Mouse (Mus musculus): ENCODE results near the gene Slc25a29.
"Not testable (repeated sequence)": the region's sequence is repeated elsewhere in the genome, so short reads cannot be mapped to it uniquely, and the experiment has no call there.

Slc25a29 gene

DNA sequence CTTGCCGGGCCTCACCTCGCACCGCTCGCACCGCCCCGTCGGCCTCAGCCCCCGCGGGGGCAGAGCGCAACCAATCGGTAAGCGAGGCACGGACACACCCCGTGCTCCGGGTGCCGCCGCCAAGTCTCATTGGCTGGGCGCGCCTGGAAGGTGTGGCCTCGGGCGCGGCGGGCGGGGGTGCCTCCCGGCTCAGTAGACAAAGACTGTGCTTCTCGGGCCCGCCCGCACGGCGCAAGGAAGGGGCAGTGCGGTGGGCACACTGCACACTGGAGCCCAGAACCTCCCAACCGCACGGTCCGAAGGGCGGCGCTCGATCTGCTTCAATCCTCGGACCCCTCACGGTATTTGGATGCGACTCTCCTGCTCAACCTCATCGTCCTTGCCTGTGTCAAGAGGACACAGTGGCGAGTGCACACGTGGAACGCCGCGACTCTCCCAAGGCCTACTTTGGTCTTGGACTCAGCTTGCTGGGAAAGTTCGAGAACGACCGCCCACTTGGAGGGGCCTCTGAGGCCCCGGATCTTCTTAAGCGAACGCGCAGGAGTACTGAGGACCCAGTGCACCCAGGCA, at the start of gene Slc25a29, which contains the start of gene Slc25a47:
TSS of gene Slc25a29 (minus strand) at position 44 of the 570 bp plus-strand sequence.
TSS of gene Slc25a47 (plus strand) at position 207 of the 570 bp plus-strand sequence.
- peak; percentile 97 for DNase-seq (ENCODE audit: extremely low read depth, insufficient read length, low spot score)

GRCm38 (mm10) chr12:108882776-108883175, 47.1 kb upstream of the Slc25a29 start:
- DNase-seq (ENCODE audit: extremely low read depth, insufficient read length, low spot score): no peak

DNA sequence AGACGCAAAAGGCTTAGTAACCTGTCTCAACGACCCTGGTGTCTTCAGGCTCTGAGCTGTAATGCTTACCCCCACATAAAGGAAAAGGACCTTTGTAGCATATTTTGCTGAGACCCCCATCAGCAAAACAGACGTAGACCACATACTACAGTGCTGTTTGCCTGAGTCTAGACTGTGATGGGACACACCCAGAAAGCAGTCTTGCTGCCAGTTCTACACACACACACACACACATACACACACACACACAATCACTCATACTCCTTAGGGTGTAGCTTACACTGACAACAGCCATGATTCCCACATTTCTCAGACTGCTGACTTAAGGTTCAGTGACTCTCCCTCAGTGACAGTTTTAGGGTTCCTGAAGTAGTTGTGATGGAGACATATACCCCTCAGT, 45.5 kb upstream of the Slc25a29 start:
- DNase-seq (ENCODE audit: extremely low read depth, insufficient read length, low spot score): no peak

DNA sequence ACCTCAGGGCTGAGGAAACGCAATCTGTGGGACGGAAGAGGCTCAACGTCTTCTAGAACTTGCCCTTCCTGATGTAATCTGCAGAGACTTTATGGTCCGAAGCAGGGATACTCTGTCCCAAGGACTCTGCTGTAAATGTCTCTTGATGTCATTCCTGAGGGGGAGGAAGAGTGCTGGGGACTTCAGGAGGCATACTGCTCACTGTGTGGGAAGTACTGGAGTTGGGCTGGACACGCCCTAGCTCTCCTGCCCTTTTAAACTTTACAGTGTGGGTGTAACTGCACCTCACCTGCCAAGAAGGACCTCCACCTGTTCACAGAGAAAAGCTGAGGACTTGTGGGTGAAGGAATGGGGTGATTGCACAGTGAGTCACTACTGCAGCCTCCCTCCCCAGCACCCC, 44.9 kb upstream of the Slc25a29 start:
- DNase-seq (ENCODE audit: extremely low read depth, insufficient read length, low spot score): no peak

DNA sequence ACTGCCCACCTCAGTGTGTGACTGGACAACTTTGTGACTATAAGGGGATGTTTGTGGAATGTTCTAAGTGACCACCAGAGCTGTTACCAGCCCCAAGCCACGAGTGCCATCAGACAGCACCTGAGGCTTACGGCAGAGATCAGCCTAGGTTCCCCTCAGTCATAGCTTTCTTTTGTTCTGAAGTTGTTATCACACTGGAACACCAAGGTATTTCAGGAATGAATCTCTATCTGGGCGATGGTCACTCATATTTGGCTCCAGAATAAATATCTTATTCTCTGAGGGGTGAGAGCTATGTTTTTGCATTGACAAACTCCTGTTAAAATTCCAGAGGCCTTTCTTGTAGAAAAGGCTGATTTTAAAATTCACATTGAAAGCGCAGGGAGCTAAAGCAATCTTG, 43.5 kb upstream of the Slc25a29 start:
- no peak for DNase-seq (ENCODE audit: extremely low read depth, insufficient read length, low spot score)

DNA sequence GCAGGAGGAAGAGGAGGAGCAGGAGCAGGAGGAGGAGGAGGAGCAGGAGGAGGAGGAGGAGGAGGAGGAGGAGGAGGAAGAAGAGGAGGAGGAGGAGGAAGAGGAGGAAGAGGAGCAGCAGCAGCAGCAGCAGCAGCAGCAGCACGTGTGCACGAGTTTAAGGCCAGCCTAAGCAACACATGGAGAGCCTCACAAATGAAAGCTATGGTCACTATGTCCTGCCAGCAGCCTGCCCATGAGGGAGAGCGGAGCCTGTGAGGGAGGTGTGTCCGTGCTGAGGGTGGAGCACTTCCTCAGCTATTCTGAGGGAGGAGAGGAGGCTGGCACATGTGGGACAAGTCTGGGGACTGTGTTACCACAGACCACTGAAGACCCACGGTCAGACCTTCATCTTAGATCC, 37.4 kb upstream of the Slc25a29 start:
- DNase-seq (ENCODE audit: extremely low read depth, insufficient read length, low spot score): no peak

- no peak for DNase-seq (ENCODE audit: extremely low read depth, insufficient read length, low spot score)
These were observed 33.9 kb upstream of the Slc25a29 start for GRCm38 (mm10) chr12:108869575-108869974.

DNA sequence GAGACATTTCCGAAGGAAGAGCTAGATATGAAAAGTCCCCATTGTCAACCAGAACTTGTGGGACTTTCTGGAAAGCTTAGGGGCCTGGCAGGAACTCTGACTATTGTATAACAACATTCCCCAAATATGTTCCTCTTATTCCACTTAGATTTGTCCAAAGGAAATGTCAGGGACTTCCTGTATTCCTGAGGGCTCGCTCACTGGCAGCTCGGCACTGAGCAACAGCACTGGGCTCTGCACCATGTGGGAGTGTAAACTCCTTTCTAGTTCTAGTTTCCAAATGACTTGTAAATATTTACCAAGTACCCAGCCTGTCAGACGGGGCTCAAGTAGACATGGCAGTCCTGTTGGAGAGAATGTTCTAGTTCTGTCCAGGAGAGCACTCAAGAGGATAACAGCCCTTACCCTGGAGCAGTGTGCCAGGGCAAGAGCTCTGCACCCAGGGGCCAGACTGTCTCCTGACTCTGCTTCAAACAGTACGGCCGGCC, 29.4 kb upstream of the Slc25a29 start:
- DNase-seq (ENCODE audit: extremely low read depth, insufficient read length, low spot score): no peak

DNA sequence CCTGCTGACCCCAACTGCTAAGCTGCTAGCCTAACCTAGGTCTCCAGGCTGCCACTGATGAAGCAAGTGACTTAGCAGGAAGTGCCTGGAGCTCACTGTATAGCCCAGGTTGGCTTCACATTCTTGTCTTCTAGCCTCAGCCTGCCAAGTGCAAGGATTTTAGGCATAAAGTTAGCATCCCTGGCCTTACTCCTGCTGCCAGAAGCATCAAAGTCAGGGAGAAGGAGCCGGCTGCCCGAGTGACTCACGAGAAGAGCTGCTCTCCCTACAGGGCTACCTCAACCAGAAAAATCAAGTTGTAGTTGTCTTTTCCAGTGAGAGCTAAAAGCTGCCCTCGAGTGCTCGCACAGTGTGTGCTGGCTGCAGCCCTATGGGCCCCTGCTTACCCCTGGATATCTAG, 22.8 kb upstream of the Slc25a29 start:
- DNase-seq (ENCODE audit: extremely low read depth, insufficient read length, low spot score): no peak

- no peak for DNase-seq (ENCODE audit: extremely low read depth, insufficient read length, low spot score)
These were observed 22.0 kb upstream of the Slc25a29 start for GRCm38 (mm10) chr12:108857589-108858184.

- DNase-seq (ENCODE audit: extremely low read depth, insufficient read length, low spot score): no peak
These were observed 21.4 kb upstream of the Slc25a29 start for GRCm38 (mm10) chr12:108857109-108857508.

DNA sequence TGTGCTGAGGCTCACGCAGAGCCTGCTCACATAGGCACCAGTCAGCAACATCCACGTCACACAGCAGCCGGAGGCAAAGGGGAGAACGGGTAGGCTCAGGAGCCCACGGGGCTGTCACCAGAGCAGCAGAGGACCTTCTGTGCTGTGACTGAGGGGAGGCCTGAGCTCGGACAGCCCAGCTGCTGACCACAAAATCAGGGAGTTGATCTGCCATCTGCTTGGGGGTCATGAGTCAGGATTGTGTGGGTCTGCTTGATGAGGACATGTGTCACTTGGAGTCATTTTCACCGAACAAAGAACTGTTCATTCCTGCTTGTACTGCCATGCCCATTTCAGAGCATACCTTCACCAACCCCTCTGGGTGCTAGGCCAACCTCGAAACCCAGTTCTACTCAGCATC, 20.5 kb upstream of the Slc25a29 start:
- DNase-seq (ENCODE audit: extremely low read depth, insufficient read length, low spot score): no peak

DNA sequence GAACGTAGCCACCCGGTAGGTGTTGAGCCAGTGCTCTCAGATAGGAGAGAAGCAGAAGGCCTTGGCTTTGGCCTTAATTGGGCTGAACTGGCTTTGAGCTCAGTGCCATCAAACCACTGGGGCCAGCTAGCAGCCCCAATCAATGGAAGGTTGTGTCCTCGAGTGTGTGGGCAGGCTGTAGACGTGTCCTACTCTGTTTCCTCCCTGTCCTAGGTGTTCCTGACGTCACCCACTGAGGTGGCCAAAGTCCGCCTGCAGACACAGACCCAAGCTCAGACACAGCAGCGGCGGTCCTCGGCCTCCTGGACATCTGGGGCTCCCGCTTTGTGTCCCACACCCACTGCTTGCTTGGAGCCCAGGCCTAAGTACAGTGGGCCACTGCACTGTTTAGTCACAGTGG, 19.4 kb upstream of the Slc25a29 start:
- DNase-seq (ENCODE audit: extremely low read depth, insufficient read length, low spot score): no peak

DNA sequence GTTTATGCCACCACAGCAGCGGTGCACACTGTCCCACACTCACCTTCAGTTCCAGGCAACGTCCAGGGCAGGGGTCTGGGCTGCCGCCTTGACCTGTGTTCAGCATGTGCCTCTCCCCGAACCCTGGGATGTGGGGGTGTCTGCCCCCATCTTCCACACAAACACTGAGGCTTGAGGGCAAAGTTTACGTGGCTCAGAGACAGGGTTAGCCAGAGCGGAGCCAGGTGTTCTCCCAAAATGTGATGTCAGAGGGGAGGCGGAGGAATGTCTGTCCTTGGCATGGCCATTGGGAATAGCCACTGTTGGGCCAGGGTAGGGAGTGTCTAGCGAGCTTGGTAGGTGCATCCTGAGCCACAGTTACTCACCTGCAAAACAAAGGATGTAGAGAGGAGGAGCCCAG, 17.1 kb upstream of the Slc25a29 start:
- DNase-seq (ENCODE audit: extremely low read depth, insufficient read length, low spot score): no peak

- no peak for DNase-seq (ENCODE audit: extremely low read depth, insufficient read length, low spot score)
These were observed 15.2 kb upstream of the Slc25a29 start for GRCm38 (mm10) chr12:108850886-108851285.

- no peak for DNase-seq (ENCODE audit: extremely low read depth, insufficient read length, low spot score)
These were observed 14.4 kb upstream of the Slc25a29 start for GRCm38 (mm10) chr12:108850129-108850528.

DNA sequence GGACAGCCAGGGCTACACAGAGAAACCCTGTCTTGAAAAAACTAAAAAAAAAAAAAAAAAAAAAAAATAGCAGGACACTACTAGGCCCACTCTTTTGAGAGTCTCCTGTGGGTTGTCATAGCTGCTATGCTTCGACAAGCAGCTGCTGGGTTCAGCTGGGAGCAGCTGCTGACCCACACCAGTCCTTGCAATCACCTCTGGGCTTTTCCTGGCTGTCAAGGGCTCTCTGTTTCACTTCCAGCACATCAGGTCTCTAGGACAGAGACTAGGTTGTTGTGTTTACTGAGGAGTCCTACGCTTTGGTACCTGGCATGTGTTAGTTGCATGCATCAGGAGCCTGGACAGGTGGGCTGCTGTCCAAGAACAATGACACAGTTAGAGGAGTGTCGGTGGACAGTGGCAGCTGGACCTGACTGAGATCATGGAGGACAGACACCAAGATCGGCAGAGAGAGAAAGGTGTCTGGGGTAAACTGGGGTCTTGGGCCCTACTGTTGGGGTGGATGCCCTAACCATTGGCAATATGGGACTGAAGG, 13.9 kb upstream of the Slc25a29 start:
- DNase-seq (ENCODE audit: extremely low read depth, insufficient read length, low spot score): no peak

- DNase-seq (ENCODE audit: extremely low read depth, insufficient read length, low spot score): not testable (repeated sequence)
These were observed 12.3 kb upstream of the Slc25a29 start for GRCm38 (mm10) chr12:108848033-108848432.

GRCm38 (mm10) chr12:108842663-108843062, 7.0 kb upstream of the Slc25a29 start:
- no peak for DNase-seq (ENCODE audit: extremely low read depth, insufficient read length, low spot score)

GRCm38 (mm10) chr12:108841181-108841580, 5.5 kb upstream of the Slc25a29 start:
- no peak for DNase-seq (ENCODE audit: extremely low read depth, insufficient read length, low spot score)

- DNase-seq (ENCODE audit: extremely low read depth, insufficient read length, low spot score): no peak
These were observed 1.0 kb upstream of the Slc25a29 start for GRCm38 (mm10) chr12:108836722-108837121.

DNA sequence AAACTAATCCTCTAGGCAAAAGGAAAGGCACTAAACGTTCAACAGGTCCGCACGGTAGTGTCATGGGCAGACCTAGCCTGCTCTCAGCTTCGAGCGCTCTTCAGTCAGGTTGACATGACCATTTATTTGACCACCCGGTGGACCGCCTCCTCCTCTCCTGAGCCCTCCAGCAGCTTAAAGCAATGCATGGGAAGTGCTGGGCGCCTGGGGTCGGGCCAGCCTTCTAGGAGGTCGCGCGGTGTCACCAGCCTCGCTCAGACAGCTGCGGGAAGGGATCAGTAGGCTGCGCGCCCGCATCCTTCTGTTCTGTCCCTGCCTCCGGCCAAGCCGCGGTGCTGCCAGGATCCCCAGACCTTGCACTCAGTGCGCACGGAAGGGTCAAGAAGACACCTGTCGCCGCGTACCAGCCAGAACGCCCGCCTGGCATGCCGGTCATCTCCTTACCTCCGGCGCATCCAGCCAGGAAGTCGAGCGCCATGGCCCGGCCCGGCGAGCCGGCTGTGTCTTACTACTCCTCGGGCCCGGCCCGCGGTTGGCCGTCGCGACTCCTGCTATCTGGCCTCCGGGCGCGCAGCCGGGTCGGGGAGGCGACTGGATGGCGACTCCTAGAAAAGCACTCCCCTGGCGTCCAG, 359 bp downstream of the Slc25a29 start:
- no peak for DNase-seq (ENCODE audit: extremely low read depth, insufficient read length, low spot score)
